Mouse (Mus musculus): ENCODE measurements around the gene Tekt4. TPM values are rescaled to one million over a fixed set of nuclear protein-coding genes. Genes with fewer than 3 reads are reported as not detected.

Gene Tekt4
- total and polyA plus RNA-seq, 2 experiments from 2014 or later: 2.9 to 3.3 TPM

- WGBS: 7% methylated on average over 9 of the region's 9 CpGs
These were observed 35.5 kb upstream of the Tekt4 start for GRCm38 (mm10) chr17:25418926-25419325.

GRCm38 (mm10) chr17:25420998-25421397 lies 33.4 kb upstream of the Tekt4 start:
- DNase-seq: no peak
- Histone ChIP-seq H3K9me3 (ENCODE audit: low read length) (no peaks in the 10 kb centered on the region), H3K27ac (ENCODE audit: low read depth, low read length) (no peak overlapping the region), H3K27me3 (ENCODE audit: insufficient read depth, low read length) (no peaks in the 10 kb centered on the region), H3K9ac (no peak overlapping the region), H3K4me3 (ENCODE audit: low read depth, low read length) (no peak overlapping the region), H3K36me3 (ENCODE audit: insufficient read depth) (peaks cover 17% of the 10 kb centered on the region; the same call in 1 of the 2 replicates), H3K4me2 (ENCODE audit: low read depth) (no peak overlapping the region), H3K4me1 (ENCODE audit: insufficient read depth) (peaks cover 17% of the 10 kb centered on the region)
- no peak for TF ChIP-seq CTCF (IDR thresholded peaks at IDR 0.05; ENCODE audit: low read depth)
- no peak for ATAC-seq
- WGBS: 66% methylated on average over 3 of the region's 3 CpGs

More at GRCm38 (mm10) chr17:25418926-25419325, 35.5 kb upstream of the Tekt4 start:
- no peak overlapping the region for H3K4me2 ChIP-seq (ENCODE audit: low read depth)
- H3K27me3 ChIP-seq (ENCODE audit: insufficient read depth, low read length): no peaks in the 10 kb centered on the region
- TF ChIP-seq CTCF (IDR thresholded peaks at IDR 0.05; ENCODE audit: low read depth): no peak
- ATAC-seq (peak; percentile 76), DNase-seq (peak; percentile 63)
- H3K4me1 ChIP-seq (ENCODE audit: insufficient read depth): peaks cover 20% of the 10 kb centered on the region
- no peaks in the 10 kb centered on the region for H3K9me3 ChIP-seq (ENCODE audit: low read length)
- peaks cover 17% of the 10 kb centered on the region; the same call in 1 of the 2 replicates for H3K36me3 ChIP-seq (ENCODE audit: insufficient read depth)
- H3K9ac ChIP-seq: 0 out of 2 replicates have a peak overlapping the region, but pooled peaks have one; percentile 2
- peak overlapping the region; percentile 41 for H3K27ac ChIP-seq (ENCODE audit: low read depth, low read length)
- no peak overlapping the region for H3K4me3 ChIP-seq (ENCODE audit: low read depth, low read length)

GRCm38 (mm10) chr17:25424526-25425080 lies 29.8 kb upstream of the Tekt4 start:
- no peak for TF ChIP-seq CTCF (IDR thresholded peaks at IDR 0.05; ENCODE audit: low read depth)
- DNase-seq: no peak
- Histone ChIP-seq H3K9ac (no peak overlapping the region), H3K4me2 (ENCODE audit: low read depth) (no peak overlapping the region), H3K27me3 (ENCODE audit: insufficient read depth, low read length) (no peaks in the 10 kb centered on the region), H3K9me3 (ENCODE audit: low read length) (no peaks in the 10 kb centered on the region), H3K27ac (ENCODE audit: low read depth, low read length) (no peak overlapping the region), H3K4me3 (ENCODE audit: low read depth, low read length) (no peak overlapping the region), H3K4me1 (ENCODE audit: insufficient read depth) (peaks cover 6% of the 10 kb centered on the region; the same call in 1 of the 2 replicates), H3K36me3 (ENCODE audit: insufficient read depth) (peaks cover 17% of the 10 kb centered on the region; the same call in 1 of the 2 replicates)
- no peak for ATAC-seq
- 37% methylated on average over 8 of the region's 8 CpGs for WGBS

- H3K27me3 ChIP-seq (ENCODE audit: insufficient read depth, low read length): no peaks in the 10 kb centered on the region
- DNase-seq: no peak
- TF ChIP-seq CTCF (IDR thresholded peaks at IDR 0.05; ENCODE audit: low read depth): no peak
- peaks cover 5% of the 10 kb centered on the region for H3K4me1 ChIP-seq (ENCODE audit: insufficient read depth)
- no peak for ATAC-seq
- H3K36me3 ChIP-seq (ENCODE audit: insufficient read depth): peaks cover 17% of the 10 kb centered on the region; the same call in 1 of the 2 replicates
- WGBS: 59% methylated on average over 2 of the region's 2 CpGs
- H3K4me2 ChIP-seq (ENCODE audit: low read depth): no peak overlapping the region
- H3K4me3 ChIP-seq (ENCODE audit: low read depth, low read length): no peak overlapping the region
- H3K27ac ChIP-seq (ENCODE audit: low read depth, low read length): no peak overlapping the region
- H3K9me3 ChIP-seq (ENCODE audit: low read length): no peaks in the 10 kb centered on the region
- no peak overlapping the region for H3K9ac ChIP-seq
These were observed 28.4 kb upstream of the Tekt4 start for GRCm38 (mm10) chr17:25425996-25426395.

- no peak overlapping the region for H3K9ac ChIP-seq
- peak; percentile 42; the same call in 1 of the 2 replicates for ATAC-seq
- no peak overlapping the region for H3K27ac ChIP-seq (ENCODE audit: low read depth, low read length)
- no peaks in the 10 kb centered on the region for H3K9me3 ChIP-seq (ENCODE audit: low read length)
- no peak for DNase-seq
- no peak overlapping the region for H3K4me3 ChIP-seq (ENCODE audit: low read depth, low read length)
- H3K4me1 ChIP-seq (ENCODE audit: insufficient read depth): peaks cover 10% of the 10 kb centered on the region
- peaks cover 8% of the 10 kb centered on the region; the same call in 1 of the 2 replicates for H3K36me3 ChIP-seq (ENCODE audit: insufficient read depth)
- no peak for TF ChIP-seq CTCF (IDR thresholded peaks at IDR 0.05; ENCODE audit: low read depth)
- no peaks in the 10 kb centered on the region for H3K27me3 ChIP-seq (ENCODE audit: insufficient read depth, low read length)
- 25% methylated on average over 10 of the region's 10 CpGs for WGBS
- no peak overlapping the region for H3K4me2 ChIP-seq (ENCODE audit: low read depth)
These were observed 27.0 kb upstream of the Tekt4 start for GRCm38 (mm10) chr17:25427441-25427840.

GRCm38 (mm10) chr17:25429240-25429639 lies 25.2 kb upstream of the Tekt4 start:
- H3K4me1 ChIP-seq (ENCODE audit: insufficient read depth): peaks cover 10% of the 10 kb centered on the region
- 68% methylated on average over 5 of the region's 5 CpGs for WGBS

GRCm38 (mm10) chr17:25429886-25430285 lies 24.5 kb upstream of the Tekt4 start:
- H3K4me1 ChIP-seq (ENCODE audit: insufficient read depth): peaks cover 10% of the 10 kb centered on the region
- H3K4me2 ChIP-seq (ENCODE audit: low read depth): no peak overlapping the region
- H3K9me3 ChIP-seq (ENCODE audit: low read length): no peaks in the 10 kb centered on the region
- TF ChIP-seq CTCF (IDR thresholded peaks at IDR 0.05; ENCODE audit: low read depth): no peak
- no peak overlapping the region for H3K9ac ChIP-seq
- H3K27ac ChIP-seq (ENCODE audit: low read depth, low read length): no peak overlapping the region
- H3K36me3 ChIP-seq (ENCODE audit: insufficient read depth): no peaks in the 10 kb centered on the region; the same call in 1 of the 2 replicates
- no peaks in the 10 kb centered on the region for H3K27me3 ChIP-seq (ENCODE audit: insufficient read depth, low read length)
- no peak overlapping the region for H3K4me3 ChIP-seq (ENCODE audit: low read depth, low read length)
- 53% methylated on average over 6 of the region's 6 CpGs for WGBS
- DNase-seq: no peak
- no peak for ATAC-seq

More at GRCm38 (mm10) chr17:25429240-25429639, 25.2 kb upstream of the Tekt4 start:
- no peak for DNase-seq
- no peaks in the 10 kb centered on the region for H3K9me3 ChIP-seq (ENCODE audit: low read length)
- no peak overlapping the region for H3K9ac ChIP-seq
- H3K4me3 ChIP-seq (ENCODE audit: low read depth, low read length): no peak overlapping the region
- H3K4me2 ChIP-seq (ENCODE audit: low read depth): no peak overlapping the region
- no peak for TF ChIP-seq CTCF (IDR thresholded peaks at IDR 0.05; ENCODE audit: low read depth)
- no peak for ATAC-seq
- H3K27me3 ChIP-seq (ENCODE audit: insufficient read depth, low read length): no peaks in the 10 kb centered on the region
- no peak overlapping the region for H3K27ac ChIP-seq (ENCODE audit: low read depth, low read length)
- H3K36me3 ChIP-seq (ENCODE audit: insufficient read depth): no peaks in the 10 kb centered on the region; the same call in 1 of the 2 replicates
